Mouse (Mus musculus) heart, embryonic 16.5 days (tissue): ENCODE measurements around the gene Chrne. TPM values are rescaled to one million over a fixed set of nuclear protein-coding genes. Genes with fewer than 3 reads are reported as not detected.

ENCODE experiments used
- ATAC-seq: fragments of 200-750 bp; cut with Nextera tagmentation; replicated peaks from 2 replicates; pipeline ENCODE4 v1.8.0; 2017; ENCODE audit warnings: moderate number of reproducible peaks; ENCODE audit not compliant: insufficient read depth, low FRiP score; ENCODE audit errors: extremely low read depth
- H3K27ac ChIP-seq: fragments of 300-500 bp; sonication (generic); 2 replicates; pipeline ENCODE4 v1.5.1; 2014; ENCODE audit warnings: mild to moderate bottlenecking, low read length, control low read depth, moderate library complexity
- H3K27me3 ChIP-seq: fragments of 300-500 bp; sonication (generic); 2 replicates; pipeline ENCODE4 v1.6.1; 2014; ENCODE audit warnings: low read length, mixed read lengths; ENCODE audit not compliant: control insufficient read depth, insufficient read depth
- H3K36me3 ChIP-seq: fragments of 300-500 bp; sonication (generic); 2 replicates; pipeline ENCODE4 v1.6.1; 2014; ENCODE audit not compliant: control insufficient read depth, insufficient read depth
- H3K4me1 ChIP-seq: fragments of 300-500 bp; sonication (generic); 2 replicates; pipeline ENCODE4 v1.6.1; 2014; ENCODE audit warnings: low read length, mixed read lengths; ENCODE audit not compliant: control insufficient read depth, insufficient read depth
- H3K4me2 ChIP-seq: fragments of 300-500 bp; sonication (generic); 2 replicates; pipeline ENCODE4 v1.6.1; 2014; ENCODE audit warnings: low read depth, mild to moderate bottlenecking, control low read depth, low read length
- H3K4me3 ChIP-seq: fragments of 300-500 bp; sonication (generic); 2 replicates; pipeline ENCODE4 v1.5.1; 2014; ENCODE audit warnings: mild to moderate bottlenecking, control low read depth, low read length
- H3K9ac ChIP-seq: fragments of 300-500 bp; sonication (generic); 2 replicates; pipeline ENCODE4 v1.6.1; 2014; ENCODE audit warnings: low read length, control low read depth
- H3K9me3 ChIP-seq: fragments of 300-500 bp; sonication (generic); replicated peaks from 2 replicates; pipeline ENCODE4 v1.6.1; 2016; ENCODE audit warnings: low read length; ENCODE audit not compliant: control insufficient read depth
- WGBS: fragments of 180-500 bp; shearing (Covaris S2); extraction: QIAGEN DNeasy Blood & Tissue Kit; methylation state at CpG from one replicate; pipeline ENCODE4 v1.1.7; 2014; 5-methylcytosine and 5-hydroxymethylcytosine counted together
- polyA plus RNA-seq: library from polyadenylated mRNA; unstranded; fragments of >200 nt; fragmentation: Nextera tagmentation; extraction: Ambion mirVana; gene quantifications from 2 replicates; pipeline ENCODE4 v1.2.1, GENCODE M21; 2015

Gene Chrne
- polyA plus RNA-seq, 1 experiment from 2014 or later = not detected

- Histone ChIP-seq H3K27ac (peak overlapping the region; percentile 96), H3K9me3 (no peaks in the 10 kb centered on the region), H3K4me1 (peaks cover 42% of the 10 kb centered on the region), H3K36me3 (peaks cover 38% of the 10 kb centered on the region), H3K4me2 (peak overlapping the region; percentile 92), H3K27me3 (no peaks in the 10 kb centered on the region), H3K9ac (peak overlapping the region; percentile 91), H3K4me3 (peak overlapping the region; percentile 74)
- WGBS = under 1% methylated on average over 63 of the region's 63 CpGs
- peak; percentile 19; the same call in 1 of the 2 replicates for ATAC-seq
Measured at GRCm38 (mm10) chr11:70653345-70654197, 34.6 kb upstream of the Chrne start.

GRCm38 (mm10) chr11:70652884-70653344, 33.9 kb upstream of the Chrne start:
- Histone ChIP-seq H3K4me2 (peak overlapping the region; percentile 92), H3K4me3 (peak overlapping the region; percentile 74), H3K27me3 (no peaks in the 10 kb centered on the region), H3K9me3 (no peaks in the 10 kb centered on the region), H3K36me3 (peaks cover 40% of the 10 kb centered on the region), H3K9ac (peak overlapping the region; percentile 91), H3K27ac (peak overlapping the region; percentile 96), H3K4me1 (peaks cover 43% of the 10 kb centered on the region)
- no peak for ATAC-seq
- WGBS = 42% methylated on average over 6 of the region's 6 CpGs

GRCm38 (mm10) chr11:70652029-70652883, 33.2 kb upstream of the Chrne start:
- ATAC-seq = no peak
- Histone ChIP-seq H3K27ac (peak overlapping the region; percentile 96), H3K9ac (peak overlapping the region; percentile 91), H3K36me3 (peaks cover 40% of the 10 kb centered on the region), H3K4me2 (peak overlapping the region; percentile 92), H3K9me3 (no peaks in the 10 kb centered on the region), H3K27me3 (no peaks in the 10 kb centered on the region), H3K4me1 (peaks cover 43% of the 10 kb centered on the region), H3K4me3 (peak overlapping the region; percentile 74)
- WGBS = 51% methylated on average over 12 of the region's 12 CpGs

GRCm38 (mm10) chr11:70651391-70651790, 32.4 kb upstream of the Chrne start:
- WGBS = 49% methylated on average over 2 of the region's 2 CpGs
- peak overlapping the region; percentile 92 for H3K4me2 ChIP-seq
- ATAC-seq = no peak
- H3K27ac ChIP-seq = peak overlapping the region; percentile 35; the same call in 1 of the 2 replicates
- H3K9ac ChIP-seq = no peak overlapping the region
- H3K36me3 ChIP-seq = peaks cover 40% of the 10 kb centered on the region
- H3K9me3 ChIP-seq = no peaks in the 10 kb centered on the region
- H3K27me3 ChIP-seq = no peaks in the 10 kb centered on the region
- H3K4me1 ChIP-seq = peaks cover 41% of the 10 kb centered on the region
- no peak overlapping the region; the same call in 1 of the 2 replicates for H3K4me3 ChIP-seq

GRCm38 (mm10) chr11:70650322-70651175, 31.5 kb upstream of the Chrne start:
- H3K9me3 ChIP-seq = no peaks in the 10 kb centered on the region
- no peak for ATAC-seq
- H3K4me3 ChIP-seq = no peak overlapping the region
- no peak overlapping the region for H3K4me2 ChIP-seq
- no peak overlapping the region for H3K9ac ChIP-seq
- H3K36me3 ChIP-seq = peaks cover 40% of the 10 kb centered on the region
- H3K27ac ChIP-seq = peak overlapping the region; percentile 35; the same call in 1 of the 2 replicates
- peaks cover 48% of the 10 kb centered on the region for H3K4me1 ChIP-seq
- H3K27me3 ChIP-seq = no peaks in the 10 kb centered on the region
- WGBS = 65% methylated on average over 12 of the region's 12 CpGs

GRCm38 (mm10) chr11:70649185-70649734, 30.2 kb upstream of the Chrne start:
- Histone ChIP-seq H3K4me2 (no peak overlapping the region), H3K9ac (no peak overlapping the region), H3K4me1 (peaks cover 54% of the 10 kb centered on the region), H3K36me3 (peaks cover 52% of the 10 kb centered on the region), H3K27ac (no peak overlapping the region), H3K4me3 (no peak overlapping the region), H3K27me3 (no peaks in the 10 kb centered on the region), H3K9me3 (no peaks in the 10 kb centered on the region)
- no peak for ATAC-seq
- 87% methylated on average over 8 of the region's 8 CpGs for WGBS

- H3K9me3 ChIP-seq = no peaks in the 10 kb centered on the region
- H3K9ac ChIP-seq = peak overlapping the region; percentile 88
- peaks cover 54% of the 10 kb centered on the region for H3K4me1 ChIP-seq
- peak overlapping the region; percentile 77 for H3K4me3 ChIP-seq
- H3K27me3 ChIP-seq = no peaks in the 10 kb centered on the region
- peak overlapping the region; percentile 63 for H3K4me2 ChIP-seq
- no peak for ATAC-seq
- H3K36me3 ChIP-seq = peaks cover 56% of the 10 kb centered on the region
- peak overlapping the region; percentile 29; the same call in 1 of the 2 replicates for H3K27ac ChIP-seq
- WGBS = 63% methylated on average over 4 of the region's 4 CpGs
Measured at GRCm38 (mm10) chr11:70648512-70648911, 29.5 kb upstream of the Chrne start.
